Mouse (Mus musculus) macrophage (primary cell): Measurements from ENCODE around the gene Pm20d1. TPM values are rescaled to one million over a fixed set of nuclear protein-coding genes. Genes with fewer than 3 reads are reported as not detected.

Source experiments
- H3K27ac ChIP-seq: fragments of 350-480 bp; formaldehyde crosslinking; 2 replicates; pipeline ENCODE4 v1.9.0; 2021
- H3K36me3 ChIP-seq: fragments of 350-480 bp; formaldehyde crosslinking; 2 replicates; pipeline ENCODE4 v1.9.0; 2021; ENCODE audit errors: inconsistent target
- H3K4me3 ChIP-seq: fragments of 350-480 bp; formaldehyde crosslinking; 2 replicates; pipeline ENCODE4 v1.9.0; 2021; ENCODE audit errors: inconsistent target
- H3K79me2 ChIP-seq: fragments of 350-480 bp; formaldehyde crosslinking; 2 replicates; pipeline ENCODE4 v1.9.0; 2021; ENCODE audit errors: inconsistent target
- WGBS: methylation state at CpG from one replicate; pipeline ENCODE4 v1.1.7; 2026; ENCODE audit warnings: inconsistent platforms; ENCODE audit not compliant: missing documents; 5-methylcytosine and 5-hydroxymethylcytosine counted together
- polyA plus RNA-seq: library from polyadenylated mRNA; stranded (reverse); fragments of 250-400 nt; gene quantifications from 3 replicates; pipeline ENCODE4 v1.2.4, GENCODE M21; 2018; ENCODE audit warnings: inconsistent platforms

The Pm20d1 gene
- polyA plus RNA-seq, 1 experiment from 2014 or later, result not detected

GRCm38 (mm10) chr1:131763683-131764082 lies 33.5 kb upstream of the Pm20d1 start:
- no peak overlapping the region for H3K27ac ChIP-seq
- no peaks in the 10 kb centered on the region for H3K79me2 ChIP-seq
- 62% methylated on average over 8 of the region's 9 CpGs for WGBS
- H3K36me3 ChIP-seq, result no peaks in the 10 kb centered on the region
- H3K4me3 ChIP-seq, result no peak overlapping the region

DNA sequence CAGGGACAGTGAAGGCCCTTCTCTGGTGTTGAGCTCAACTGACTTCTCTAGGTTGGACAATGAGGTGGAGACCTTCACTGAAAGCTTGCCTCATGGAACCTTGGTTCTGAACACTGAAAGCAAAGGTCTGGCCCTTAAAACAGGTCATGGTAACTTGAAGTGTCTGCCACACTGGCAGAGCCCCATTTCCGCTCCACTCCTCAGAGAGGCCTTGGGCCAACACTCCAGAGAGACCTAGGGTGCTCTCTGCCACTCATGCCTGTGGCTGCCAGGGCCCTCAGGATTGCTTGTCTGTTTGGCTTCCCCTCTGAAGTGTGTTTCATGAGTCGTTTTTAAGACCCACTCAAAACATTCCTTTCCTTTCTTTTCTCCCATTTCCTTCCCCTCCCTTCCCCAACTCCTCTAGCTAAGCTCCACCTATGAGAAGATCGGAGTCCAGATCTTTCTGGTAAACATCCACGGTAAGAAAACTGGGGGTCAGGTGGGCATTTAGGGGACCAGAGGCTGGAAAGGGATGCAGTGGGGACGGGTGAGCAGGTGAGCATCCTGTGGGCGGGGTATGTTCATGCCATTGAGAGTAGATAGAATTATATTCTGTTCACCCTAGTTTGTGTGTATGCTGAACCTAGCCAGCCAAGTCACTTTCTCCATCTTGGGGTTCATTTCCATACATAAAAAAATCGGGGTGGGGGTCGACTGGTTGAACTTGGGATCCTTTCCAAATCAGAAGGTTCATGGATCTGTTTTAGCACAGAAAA lies 32.4 kb upstream of the Pm20d1 start:
- Histone ChIP-seq H3K27ac (no peak overlapping the region), H3K4me3 (no peak overlapping the region), H3K36me3 (no peaks in the 10 kb centered on the region), H3K79me2 (no peaks in the 10 kb centered on the region)
- WGBS, result 62% methylated on average over 8 of the region's 8 CpGs

- Histone ChIP-seq H3K36me3 (no peaks in the 10 kb centered on the region), H3K27ac (no peak overlapping the region), H3K79me2 (no peaks in the 10 kb centered on the region), H3K4me3 (no peak overlapping the region)
- WGBS, result 16% methylated on average over 11 of the region's 11 CpGs
Observed at GRCm38 (mm10) chr1:131765357-131766001, 31.7 kb upstream of the Pm20d1 start.

DNA sequence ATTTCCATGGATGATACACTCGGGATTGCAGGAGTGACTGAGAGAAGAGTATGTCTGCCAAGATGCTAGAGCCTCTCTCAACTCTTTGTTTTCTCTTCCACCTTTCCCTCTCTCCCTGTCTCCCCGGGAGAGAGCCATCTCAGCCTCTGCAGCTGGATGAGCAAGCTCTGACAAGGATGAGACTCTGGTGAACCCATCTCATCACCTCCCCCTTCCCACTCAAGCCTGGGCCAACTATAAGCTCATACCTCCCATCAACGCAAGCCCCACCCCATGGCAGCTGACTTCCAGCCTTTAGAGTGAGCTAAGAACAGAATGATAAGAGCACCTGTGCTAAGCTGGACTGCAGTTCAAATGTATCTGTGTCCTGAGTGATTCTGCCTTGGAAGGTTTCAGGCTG lies 27.9 kb upstream of the Pm20d1 start:
- 85% methylated on average over 3 of the region's 3 CpGs for WGBS
- Histone ChIP-seq H3K79me2 (no peaks in the 10 kb centered on the region), H3K4me3 (no peak overlapping the region), H3K27ac (no peak overlapping the region), H3K36me3 (no peaks in the 10 kb centered on the region)

DNA sequence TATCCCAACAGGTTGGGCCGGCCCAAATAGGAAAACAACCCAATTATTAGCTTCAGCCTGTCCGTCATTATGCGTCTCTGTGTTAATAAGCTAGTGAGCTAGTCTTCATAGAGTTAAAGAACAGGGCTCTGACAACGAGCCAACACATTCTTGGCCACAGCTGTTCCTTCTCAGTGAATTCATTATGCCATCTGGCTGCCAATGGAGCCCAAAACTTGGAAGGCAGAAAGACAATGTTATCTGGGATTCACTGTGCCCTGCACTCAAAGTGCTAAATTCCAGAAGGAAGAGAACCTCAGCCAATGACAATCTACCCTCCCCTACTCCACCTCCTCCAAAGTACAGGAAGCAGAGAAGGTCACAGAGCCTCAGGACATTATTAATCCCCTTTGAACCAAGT lies 26.5 kb upstream of the Pm20d1 start:
- WGBS, result 86% methylated on average over 4 of the region's 4 CpGs
- Histone ChIP-seq H3K4me3 (no peak overlapping the region), H3K27ac (no peak overlapping the region), H3K36me3 (no peaks in the 10 kb centered on the region), H3K79me2 (no peaks in the 10 kb centered on the region)

GRCm38 (mm10) chr1:131771440-131771839 lies 25.7 kb upstream of the Pm20d1 start:
- Histone ChIP-seq H3K79me2 (no peaks in the 10 kb centered on the region), H3K36me3 (no peaks in the 10 kb centered on the region), H3K27ac (no peak overlapping the region), H3K4me3 (no peak overlapping the region)

- Histone ChIP-seq H3K79me2 (no peaks in the 10 kb centered on the region), H3K36me3 (no peaks in the 10 kb centered on the region), H3K27ac (no peak overlapping the region), H3K4me3 (no peak overlapping the region)
- 82% methylated on average over 3 of the region's 3 CpGs for WGBS
Observed at GRCm38 (mm10) chr1:131794591-131794990, 2.6 kb upstream of the Pm20d1 start.

- 85% methylated on average over 3 of the region's 3 CpGs for WGBS
- Histone ChIP-seq H3K79me2 (no peaks in the 10 kb centered on the region), H3K27ac (no peak overlapping the region), H3K4me3 (no peak overlapping the region), H3K36me3 (no peaks in the 10 kb centered on the region)
Observed at GRCm38 (mm10) chr1:131795171-131795570, 2.0 kb upstream of the Pm20d1 start.

DNA sequence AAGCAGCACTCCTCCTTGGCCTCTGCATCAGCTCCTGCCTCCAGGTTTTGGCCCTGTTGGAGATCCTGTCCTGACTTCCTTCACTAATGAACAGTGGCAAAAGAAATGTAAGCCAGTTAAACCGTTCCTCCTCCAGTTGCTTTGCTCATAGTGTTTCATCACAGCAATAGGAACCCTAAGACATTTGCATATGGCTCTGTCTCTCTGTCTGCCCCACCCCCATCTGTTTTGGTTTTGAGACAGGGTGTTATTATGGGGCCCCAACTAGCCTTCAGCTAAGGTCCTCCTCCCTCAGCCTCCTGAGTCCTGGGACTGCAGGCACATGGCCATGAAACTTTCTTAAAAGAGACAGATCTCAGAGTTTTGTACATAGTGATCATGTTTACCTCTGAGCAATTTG lies 2.8 kb downstream of the Pm20d1 start:
- WGBS, result 36% methylated on average over 1 of the region's 1 CpGs
- Histone ChIP-seq H3K4me3 (no peak overlapping the region), H3K79me2 (no peaks in the 10 kb centered on the region), H3K27ac (no peak overlapping the region), H3K36me3 (no peaks in the 10 kb centered on the region)

DNA sequence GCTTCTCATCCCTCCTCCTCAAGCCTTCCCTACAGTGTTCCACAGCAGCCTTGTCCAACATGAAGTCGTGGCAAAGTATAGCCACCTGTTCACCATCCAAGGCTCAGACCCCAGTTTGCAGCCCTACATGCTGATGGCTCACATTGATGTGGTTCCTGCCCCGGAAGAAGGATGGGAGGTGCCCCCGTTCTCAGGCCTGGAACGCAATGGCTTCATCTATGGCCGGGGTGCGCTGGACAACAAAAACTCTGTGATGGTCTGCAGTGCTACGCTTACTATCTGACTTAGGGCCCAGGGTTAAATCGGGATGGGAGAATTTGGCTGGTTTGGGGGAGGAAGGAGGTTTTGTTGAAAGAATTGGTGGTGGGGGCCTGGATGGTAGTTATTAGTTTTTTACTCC lies 3.9 kb downstream of the Pm20d1 start:
- Histone ChIP-seq H3K36me3 (no peaks in the 10 kb centered on the region), H3K79me2 (no peaks in the 10 kb centered on the region), H3K4me3 (no peak overlapping the region), H3K27ac (no peak overlapping the region)
- WGBS, result 92% methylated on average over 8 of the region's 8 CpGs

GRCm38 (mm10) chr1:131802652-131803051 lies 5.5 kb downstream of the Pm20d1 start:
- Histone ChIP-seq H3K36me3 (no peaks in the 10 kb centered on the region), H3K27ac (no peak overlapping the region), H3K4me3 (no peak overlapping the region), H3K79me2 (no peaks in the 10 kb centered on the region)
- 91% methylated on average over 5 of the region's 5 CpGs for WGBS

GRCm38 (mm10) chr1:131804166-131804565 lies 7.0 kb downstream of the Pm20d1 start:
- Histone ChIP-seq H3K4me3 (no peak overlapping the region), H3K79me2 (no peaks in the 10 kb centered on the region), H3K27ac (no peak overlapping the region), H3K36me3 (no peaks in the 10 kb centered on the region)
- 96% methylated on average over 3 of the region's 3 CpGs for WGBS

GRCm38 (mm10) chr1:131808986-131809385 lies 11.8 kb downstream of the Pm20d1 start:
- H3K27ac ChIP-seq, result no peak overlapping the region
- H3K79me2 ChIP-seq, result no peaks in the 10 kb centered on the region
- H3K4me3 ChIP-seq, result no peak overlapping the region
- 100% methylated on average over 1 of the region's 1 CpGs for WGBS
- H3K36me3 ChIP-seq, result no peaks in the 10 kb centered on the region

DNA sequence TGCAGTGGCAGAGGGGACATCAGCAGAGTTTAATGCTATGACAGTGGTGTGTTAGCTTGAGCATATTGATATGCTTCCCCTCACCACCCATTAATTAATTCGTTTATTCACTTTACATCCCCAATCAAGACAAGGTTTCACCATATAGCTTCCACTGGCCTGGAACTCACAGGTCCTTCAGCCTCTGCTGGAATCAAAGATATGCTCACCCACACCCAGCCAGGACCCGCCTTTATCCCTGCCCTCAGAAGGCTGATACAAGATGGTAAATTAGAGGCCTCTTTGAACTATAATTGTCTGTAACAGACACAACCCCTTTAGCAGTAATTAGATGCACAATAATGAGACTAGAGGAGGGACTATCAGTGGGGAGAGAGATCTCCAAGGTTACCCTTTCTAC lies 12.5 kb downstream of the Pm20d1 start:
- Histone ChIP-seq H3K79me2 (no peaks in the 10 kb centered on the region), H3K4me3 (no peak overlapping the region), H3K27ac (no peak overlapping the region), H3K36me3 (no peaks in the 10 kb centered on the region)
- WGBS, result 82% methylated on average over 2 of the region's 2 CpGs

DNA sequence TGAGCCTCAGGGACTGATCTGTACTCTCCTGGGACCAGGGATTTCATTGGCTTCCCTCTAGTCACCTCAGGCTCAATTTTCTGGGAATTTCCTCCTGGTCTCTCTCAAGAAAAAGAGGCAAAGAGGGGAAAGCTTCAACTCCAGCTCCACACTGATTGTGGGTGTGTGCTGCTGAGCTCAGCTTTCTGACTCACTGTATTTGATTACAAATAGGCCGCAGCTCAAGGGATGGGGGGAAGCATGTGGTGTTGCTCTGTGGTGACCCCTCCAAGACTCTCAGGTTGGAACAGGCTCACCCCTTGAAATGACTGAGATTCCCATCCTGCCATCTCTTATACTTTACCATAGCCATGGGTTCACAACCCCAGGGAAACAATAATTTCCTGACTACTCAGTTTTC lies 14.2 kb downstream of the Pm20d1 start:
- Histone ChIP-seq H3K36me3 (no peaks in the 10 kb centered on the region), H3K4me3 (no peak overlapping the region), H3K27ac (no peak overlapping the region), H3K79me2 (no peaks in the 10 kb centered on the region)
- 91% methylated on average over 1 of the region's 1 CpGs for WGBS

DNA sequence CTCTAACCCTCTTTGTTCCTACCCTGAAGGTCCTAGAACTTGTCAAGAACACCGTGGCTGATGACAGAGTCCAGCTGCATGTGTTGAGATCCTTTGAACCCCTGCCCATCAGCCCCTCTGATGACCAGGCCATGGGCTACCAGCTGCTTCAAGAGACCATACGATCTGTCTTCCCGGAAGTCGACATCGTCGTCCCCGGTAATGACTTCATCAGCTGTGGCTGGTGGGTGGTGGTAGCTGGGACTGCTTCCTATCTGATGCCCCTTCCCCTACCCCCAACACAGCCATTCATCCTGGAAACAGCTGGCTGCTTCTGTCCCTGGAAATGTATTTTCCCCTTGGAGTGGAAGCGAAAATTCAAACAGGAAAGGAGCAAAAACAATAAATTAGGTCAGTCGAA lies 14.8 kb downstream of the Pm20d1 start:
- WGBS, result 91% methylated on average over 5 of the region's 9 CpGs
- H3K36me3 ChIP-seq, result no peaks in the 10 kb centered on the region
- H3K79me2 ChIP-seq, result no peaks in the 10 kb centered on the region
- no peak overlapping the region for H3K27ac ChIP-seq
- no peak overlapping the region for H3K4me3 ChIP-seq
